Mouse (Mus musculus): Measurements from ENCODE around the gene Podxl. TPM values are rescaled to one million over a fixed set of nuclear protein-coding genes. Genes with fewer than 3 reads are reported as not detected.

Gene Podxl
- polyA plus RNA-seq, 1 experiment, result 0.60 TPM

- Histone ChIP-seq H3K27me3 (ENCODE audit: control insufficient read depth, insufficient read depth, insufficient read length) (no peaks in the 10 kb centered on the region), H3ac (ENCODE audit: control insufficient read depth, insufficient read length) (no peak overlapping the region), H3K4me2 (ENCODE audit: low read depth) (no peak overlapping the region), H3K79me2 (ENCODE audit: control insufficient read depth, insufficient read depth) (no peaks in the 10 kb centered on the region), H3K4me3 (no peak overlapping the region), H3K36me3 (ENCODE audit: control insufficient read depth, insufficient read depth) (peaks cover 24% of the 10 kb centered on the region)
- TF ChIP-seq REST (IDR thresholded peaks at IDR 0.05; ENCODE audit: insufficient read depth, insufficient read length) (no peak), USF1 (IDR thresholded peaks at IDR 0.05; ENCODE audit: low read depth) (no peak), TCF3 (IDR thresholded peaks at IDR 0.05; ENCODE audit: insufficient read length, low read depth) (no peak), POLR2AphosphoS2 (IDR thresholded peaks at IDR 0.05; ENCODE audit: insufficient read length, low read depth) (no peak), POLR2A (IDR thresholded peaks at IDR 0.05; ENCODE audit: insufficient read length, low read depth) (no peak), MYOD1 (IDR thresholded peaks at IDR 0.05; ENCODE audit: control insufficient read depth in 1 of 3, insufficient read length in 2 of 3, low read depth in 2 of 3) (no peak), MAX (IDR thresholded peaks at IDR 0.05; ENCODE audit: low read depth) (no peak), MYOG (IDR thresholded peaks at IDR 0.05; ENCODE audit: control insufficient read depth in 1 of 3, insufficient read depth in 1 of 3, insufficient read length in 2 of 3, low read depth in 2 of 3) (no peak), E2F4 (IDR thresholded peaks at IDR 0.05; ENCODE audit: insufficient read depth) (no peak), CEBPB (IDR thresholded peaks at IDR 0.05; ENCODE audit: insufficient read depth, poor library complexity, severe bottlenecking) (no peak), SRF (IDR thresholded peaks at IDR 0.05; ENCODE audit: control insufficient read depth, insufficient read length, low read depth) (no peak), TCF12 (IDR thresholded peaks at IDR 0.05; ENCODE audit: insufficient read depth, poor library complexity, severe bottlenecking) (no peak)
Observed at GRCm38 (mm10) chr6:31478221-31478620, 85.6 kb downstream of the Podxl start.

Other genes with a start within 250 kb of the Podxl start
- gene Mkln1, start 165.2 kb downstream of the Podxl start, polyA plus RNA-seq (2012; fragmentation: generic; extraction: Trizol), result 67.4 TPM